Mouse (Mus musculus): ENCODE data around the gene Eif4e3.

GRCm38 (mm10) chr6:99625306-99625705 is 41.3 kb downstream of the Eif4e3 start:
- TF ChIP-seq TAL1 (IDR thresholded peaks at IDR 0.05; ENCODE audit: low read length) (no peak), GATA1 (IDR thresholded peaks at IDR 0.05; ENCODE audit: low read length) (no peak)
